Mouse (Mus musculus): ENCODE measurements around the gene Cdkn2aip. TPM values are rescaled to one million over a fixed set of nuclear protein-coding genes. Genes with fewer than 3 reads are reported as not detected.

The Cdkn2aip gene
- polyA plus RNA-seq, 1 experiment = 5.9 TPM

GRCm38 (mm10) chr8:47743419-47743818, 29.7 kb upstream of the Cdkn2aip start:
- Histone ChIP-seq H3K4me1 (peaks cover 12% of the 10 kb centered on the region), H3K9me3 (peaks cover 8% of the 10 kb centered on the region), H3K27me3 (replicated peaks) (peaks cover 17% of the 10 kb centered on the region), H3K36me3 (replicated peaks; ENCODE audit: low read length) (no peaks in the 10 kb centered on the region), H3K4me3 (replicated peaks) (no peak overlapping the region)
- no peak for TF ChIP-seq GATA1 (IDR thresholded peaks at IDR 0.05; ENCODE audit: borderline replicate concordance, low read length)
- TF ChIP-seq FLI1 (IDR thresholded peaks at IDR 0.05; ENCODE audit: low read length) = no peak

- H3K4me3 ChIP-seq (replicated peaks) = no peak overlapping the region
- H3K27me3 ChIP-seq (replicated peaks) = peaks cover 17% of the 10 kb centered on the region
- no peaks in the 10 kb centered on the region for H3K36me3 ChIP-seq (replicated peaks; ENCODE audit: low read length)
- H3K9me3 ChIP-seq = peaks cover 8% of the 10 kb centered on the region
- TF ChIP-seq FLI1 (IDR thresholded peaks at IDR 0.05; ENCODE audit: low read length) = no peak
- no peak for TF ChIP-seq GATA1 (IDR thresholded peaks at IDR 0.05; ENCODE audit: borderline replicate concordance, low read length)
- peaks cover 12% of the 10 kb centered on the region for H3K4me1 ChIP-seq
Observed at GRCm38 (mm10) chr8:47742992-47743391, 29.3 kb upstream of the Cdkn2aip start.

GRCm38 (mm10) chr8:47742372-47742771, 28.6 kb upstream of the Cdkn2aip start:
- no peaks in the 10 kb centered on the region for H3K36me3 ChIP-seq (replicated peaks; ENCODE audit: low read length)
- H3K4me1 ChIP-seq = peaks cover 12% of the 10 kb centered on the region
- H3K27me3 ChIP-seq (replicated peaks) = peaks cover 17% of the 10 kb centered on the region
- TF ChIP-seq FLI1 (IDR thresholded peaks at IDR 0.05; ENCODE audit: low read length) (no peak), GATA1 (IDR thresholded peaks at IDR 0.05; ENCODE audit: borderline replicate concordance, low read length) (no peak)
- H3K4me3 ChIP-seq (replicated peaks) = no peak overlapping the region
- peaks cover 8% of the 10 kb centered on the region for H3K9me3 ChIP-seq

GRCm38 (mm10) chr8:47737120-47737519, 23.4 kb upstream of the Cdkn2aip start:
- Histone ChIP-seq H3K4me1 (no peaks in the 10 kb centered on the region), H3K27me3 (replicated peaks) (peaks cover 9% of the 10 kb centered on the region), H3K4me3 (replicated peaks) (no peak overlapping the region), H3K36me3 (replicated peaks; ENCODE audit: low read length) (no peaks in the 10 kb centered on the region), H3K9me3 (peaks cover 12% of the 10 kb centered on the region)
- TF ChIP-seq FLI1 (IDR thresholded peaks at IDR 0.05; ENCODE audit: low read length) (no peak), GATA1 (IDR thresholded peaks at IDR 0.05; ENCODE audit: borderline replicate concordance, low read length) (no peak)

GRCm38 (mm10) chr8:47729324-47729723, 15.6 kb upstream of the Cdkn2aip start:
- Histone ChIP-seq H3K4me3 (replicated peaks) (no peak overlapping the region), H3K4me1 (no peaks in the 10 kb centered on the region), H3K9me3 (peaks cover 7% of the 10 kb centered on the region; the same call in 1 of the 2 replicates), H3K36me3 (replicated peaks; ENCODE audit: low read length) (no peaks in the 10 kb centered on the region), H3K27me3 (replicated peaks) (peaks cover 2% of the 10 kb centered on the region)
- no peak for TF ChIP-seq GATA1 (IDR thresholded peaks at IDR 0.05; ENCODE audit: borderline replicate concordance, low read length)
- no peak for TF ChIP-seq FLI1 (IDR thresholded peaks at IDR 0.05; ENCODE audit: low read length)

GRCm38 (mm10) chr8:47726945-47727344, 13.2 kb upstream of the Cdkn2aip start:
- peaks cover 7% of the 10 kb centered on the region; the same call in 1 of the 2 replicates for H3K9me3 ChIP-seq
- H3K4me3 ChIP-seq (replicated peaks) = no peak overlapping the region
- peaks cover 2% of the 10 kb centered on the region for H3K27me3 ChIP-seq (replicated peaks)
- no peaks in the 10 kb centered on the region; the same call in 1 of the 2 replicates for H3K4me1 ChIP-seq
- TF ChIP-seq GATA1 (IDR thresholded peaks at IDR 0.05; ENCODE audit: borderline replicate concordance, low read length) (no peak), FLI1 (IDR thresholded peaks at IDR 0.05; ENCODE audit: low read length) (no peak)
- no peaks in the 10 kb centered on the region for H3K36me3 ChIP-seq (replicated peaks; ENCODE audit: low read length)

GRCm38 (mm10) chr8:47721609-47722008, 7.9 kb upstream of the Cdkn2aip start:
- Histone ChIP-seq H3K4me1 (peaks cover 23% of the 10 kb centered on the region), H3K27me3 (replicated peaks) (peaks cover 2% of the 10 kb centered on the region), H3K9me3 (peaks cover 7% of the 10 kb centered on the region; the same call in 1 of the 2 replicates), H3K36me3 (replicated peaks; ENCODE audit: low read length) (no peaks in the 10 kb centered on the region), H3K4me3 (replicated peaks) (no peak overlapping the region)
- TF ChIP-seq GATA1 (IDR thresholded peaks at IDR 0.05; ENCODE audit: borderline replicate concordance, low read length) (no peak), FLI1 (IDR thresholded peaks at IDR 0.05; ENCODE audit: low read length) (no peak)

GRCm38 (mm10) chr8:47718641-47719040, 4.9 kb upstream of the Cdkn2aip start:
- Histone ChIP-seq H3K4me3 (replicated peaks) (no peak overlapping the region), H3K4me1 (peaks cover 40% of the 10 kb centered on the region), H3K9me3 (no peaks in the 10 kb centered on the region), H3K36me3 (replicated peaks; ENCODE audit: low read length) (no peaks in the 10 kb centered on the region), H3K27me3 (replicated peaks) (no peaks in the 10 kb centered on the region)
- TF ChIP-seq FLI1 (IDR thresholded peaks at IDR 0.05; ENCODE audit: low read length) (no peak), GATA1 (IDR thresholded peaks at IDR 0.05; ENCODE audit: borderline replicate concordance, low read length) (no peak)

GRCm38 (mm10) chr8:47713171-47713663, 515 bp downstream of the Cdkn2aip start:
- Histone ChIP-seq H3K4me1 (peaks cover 48% of the 10 kb centered on the region), H3K9me3 (no peaks in the 10 kb centered on the region), H3K27me3 (replicated peaks) (no peaks in the 10 kb centered on the region), H3K4me3 (replicated peaks) (peak overlapping the region; percentile 99), H3K36me3 (replicated peaks; ENCODE audit: low read length) (peaks cover 37% of the 10 kb centered on the region)
- TF ChIP-seq GATA1 (IDR thresholded peaks at IDR 0.05; ENCODE audit: borderline replicate concordance, low read length) = no peak
- no peak for TF ChIP-seq FLI1 (IDR thresholded peaks at IDR 0.05; ENCODE audit: low read length)

GRCm38 (mm10) chr8:47708106-47708505, 5.6 kb downstream of the Cdkn2aip start:
- Histone ChIP-seq H3K4me3 (replicated peaks) (no peak overlapping the region), H3K36me3 (replicated peaks; ENCODE audit: low read length) (peaks cover 60% of the 10 kb centered on the region), H3K27me3 (replicated peaks) (no peaks in the 10 kb centered on the region), H3K9me3 (no peaks in the 10 kb centered on the region), H3K4me1 (peaks cover 35% of the 10 kb centered on the region)
- TF ChIP-seq GATA1 (IDR thresholded peaks at IDR 0.05; ENCODE audit: borderline replicate concordance, low read length) (no peak), FLI1 (IDR thresholded peaks at IDR 0.05; ENCODE audit: low read length) (no peak)
